Mouse (Mus musculus) gastrocnemius, adult 18-20 months (tissue): ENCODE data around the gene Ccnt2. TPM values are rescaled to one million over a fixed set of nuclear protein-coding genes. Genes with fewer than 3 reads are reported as not detected.
"Not testable (repeated sequence)": the region's sequence is repeated elsewhere in the genome, so short reads cannot be mapped to it uniquely, and the experiment has no call there.

Experiments
- DNase-seq: peaks from one replicate; pipeline ENCODE4 v3.0.0; 2021; ENCODE audit warnings: low spot score
- long read RNA-seq, 2 experiments: library from polyadenylated mRNA; stranded (forward); transcript quantifications; one replicate each; pipeline ENCODE4 v2.0.0; 2021
- total RNA-seq, 2 experiments: library from RNA; stranded (reverse); gene quantifications; 2 replicates each; pipeline ENCODE4 v1.2.3; 2021

The Ccnt2 gene
- 10 to 100 TPM; 16.4 to 16.7 TPM for total RNA-seq
- long read RNA-seq, experiment 1, full-length matches to known transcripts = 3 of 7 reads
- long read RNA-seq, experiment 1, partial matches to known transcripts = 0 of 7 reads
- long read RNA-seq, experiment 1, other reads (novel, unspliced or antisense) = 4 of 7 reads
- long read RNA-seq, experiment 2, full-length matches to known transcripts = 5 of 15 reads
- long read RNA-seq, experiment 2, partial matches to known transcripts = 1 of 15 reads
- long read RNA-seq, experiment 2, other reads (novel, unspliced or antisense) = 9 of 15 reads

DNA sequence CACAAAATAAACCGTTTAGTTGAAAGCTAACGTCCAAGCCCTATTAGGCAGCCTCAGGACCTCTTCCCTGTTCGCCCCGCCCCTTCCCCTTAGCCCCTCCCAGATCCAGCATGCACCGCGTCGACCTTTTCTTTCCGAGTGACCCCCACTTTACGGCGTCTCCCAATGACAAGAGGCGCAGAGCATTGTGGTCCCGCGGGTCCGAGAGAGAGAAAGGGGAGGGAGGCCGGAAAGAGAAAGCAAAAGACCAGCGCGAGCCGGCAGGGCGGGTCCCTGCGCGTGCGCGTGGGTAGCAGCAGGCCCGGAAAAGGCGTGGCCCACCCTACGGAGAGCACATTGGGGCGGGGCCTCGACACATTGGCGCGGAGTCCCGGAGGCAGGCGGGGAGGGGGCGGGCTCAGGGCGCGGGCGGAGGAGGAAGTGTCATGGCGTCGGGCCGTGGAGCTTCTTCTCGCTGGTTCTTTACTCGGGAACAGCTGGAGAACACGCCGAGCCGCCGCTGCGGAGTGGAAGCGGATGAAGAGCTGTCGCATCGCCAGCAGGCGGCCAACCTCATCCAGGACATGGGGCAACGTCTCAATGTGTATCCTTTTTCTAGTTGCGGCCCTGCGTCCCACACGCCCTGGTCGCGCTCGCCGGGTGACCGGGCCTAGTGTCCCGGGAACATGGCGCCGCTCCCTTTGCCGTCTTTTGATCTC is at the start of gene Ccnt2:
Gene Ccnt2 (plus strand): TSS at position 362 of the 698 bp plus-strand sequence.
- peak; percentile 98 for DNase-seq

- DNase-seq = no peak
These were observed 44.9 kb upstream of the Ccnt2 start, which contains the start of gene Acmsd for GRCm38 (mm10) chr1:127729096-127729495. Acmsd (plus strand) TSS chr1:127729413.

DNA sequence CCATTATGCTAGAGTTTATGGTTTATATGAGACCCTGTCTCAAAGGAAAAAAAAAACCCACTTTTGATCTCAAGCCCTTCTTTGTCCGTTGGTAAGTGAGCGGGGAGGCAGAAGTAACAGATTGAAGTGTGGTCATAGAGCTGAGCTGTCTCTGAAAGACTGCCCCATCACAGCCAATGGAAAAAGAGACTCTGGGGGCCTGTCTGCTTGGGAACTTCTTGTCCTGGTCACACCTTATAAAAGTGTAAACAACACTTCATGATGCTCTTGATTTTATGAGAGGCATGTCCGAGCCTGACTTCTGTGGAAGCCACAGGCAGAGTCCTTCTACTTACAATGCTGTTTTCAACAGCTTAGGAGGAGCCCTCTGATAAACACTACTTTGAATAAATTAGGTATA is 42.9 kb upstream of the Ccnt2 start:
- DNase-seq = no peak

DNA sequence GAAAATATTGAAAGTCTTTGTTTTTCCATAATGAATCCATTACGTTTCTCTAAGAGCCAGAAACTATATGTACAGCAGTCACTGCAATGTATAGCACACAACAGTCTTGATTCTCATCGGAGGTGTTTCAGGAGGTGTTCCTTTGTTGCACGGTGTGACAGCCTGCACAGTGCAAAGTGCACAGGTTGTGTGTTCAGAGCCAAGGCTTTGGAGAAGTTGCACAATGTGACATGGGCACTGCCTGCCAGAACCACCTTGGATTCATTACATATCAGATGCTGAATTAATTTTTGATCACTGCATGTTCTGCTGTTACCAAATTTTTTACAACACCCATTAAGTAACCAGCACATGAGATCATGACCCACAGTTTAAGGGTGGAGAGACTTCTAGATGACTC is 41.5 kb upstream of the Ccnt2 start:
- DNase-seq = no peak

DNA sequence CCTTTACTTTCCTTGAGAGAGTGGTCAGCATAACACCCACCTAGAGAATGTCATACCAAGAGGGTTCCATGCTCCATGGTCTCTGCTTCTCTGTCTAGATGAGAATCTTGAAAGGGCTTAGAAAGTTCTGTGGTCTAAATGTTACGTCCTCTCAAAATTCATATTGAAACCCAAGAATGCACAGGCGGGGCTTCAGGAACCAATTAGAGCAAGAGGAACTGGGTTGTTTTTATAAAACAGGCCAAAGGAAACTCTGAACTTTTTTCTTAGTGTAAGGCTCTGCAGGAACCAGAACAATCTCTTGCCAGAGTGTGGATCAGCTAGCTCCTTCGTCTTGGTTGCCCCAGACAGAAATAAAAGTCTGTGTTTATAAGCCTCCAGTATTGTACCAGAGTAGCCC is 41.1 kb upstream of the Ccnt2 start:
- no peak for DNase-seq

GRCm38 (mm10) chr1:127735356-127735755 is 38.6 kb upstream of the Ccnt2 start:
- DNase-seq = no peak

GRCm38 (mm10) chr1:127750401-127751102 is 23.4 kb upstream of the Ccnt2 start:
- DNase-seq = no peak

DNA sequence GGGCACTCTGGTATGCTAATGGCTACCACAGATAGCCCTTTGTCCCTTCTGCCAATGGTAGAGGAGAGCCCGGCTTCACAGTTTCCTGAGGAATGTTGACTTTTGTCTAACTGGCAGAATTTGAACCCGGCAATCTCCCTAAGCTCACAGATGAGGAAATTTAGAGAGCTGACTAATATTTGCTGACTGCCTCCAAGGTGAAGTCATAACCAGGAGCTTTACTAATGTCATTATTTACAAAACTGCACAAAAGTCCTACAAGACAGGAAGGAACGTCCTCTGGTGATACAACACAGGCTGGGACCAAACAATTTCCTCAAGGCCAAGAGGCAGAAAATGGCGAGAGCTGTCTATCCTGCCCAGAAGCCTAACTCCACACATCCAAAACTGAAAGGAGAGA is 18.2 kb upstream of the Ccnt2 start:
- DNase-seq = no peak

GRCm38 (mm10) chr1:127756331-127757163 is 17.4 kb upstream of the Ccnt2 start:
- no peak for DNase-seq

DNA sequence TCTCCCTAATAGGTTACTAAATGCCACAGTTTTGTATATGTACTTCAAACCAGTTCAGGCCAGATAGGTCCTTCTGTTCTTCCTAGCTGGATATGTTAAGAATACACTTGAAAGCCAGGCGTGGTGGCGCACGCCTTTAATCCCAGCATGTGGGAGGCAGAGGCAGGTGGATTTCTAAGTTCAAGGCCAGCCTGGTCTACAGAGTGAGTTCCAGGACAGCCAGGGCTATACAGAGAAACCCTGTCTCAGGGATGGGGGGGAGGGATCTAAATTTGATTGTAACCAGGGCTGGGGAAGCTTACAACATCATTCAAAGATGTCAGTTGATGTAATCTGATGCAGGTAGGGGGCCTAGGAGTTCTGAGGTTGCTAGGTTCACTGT is 16.8 kb upstream of the Ccnt2 start:
- not testable (repeated sequence) for DNase-seq

DNA sequence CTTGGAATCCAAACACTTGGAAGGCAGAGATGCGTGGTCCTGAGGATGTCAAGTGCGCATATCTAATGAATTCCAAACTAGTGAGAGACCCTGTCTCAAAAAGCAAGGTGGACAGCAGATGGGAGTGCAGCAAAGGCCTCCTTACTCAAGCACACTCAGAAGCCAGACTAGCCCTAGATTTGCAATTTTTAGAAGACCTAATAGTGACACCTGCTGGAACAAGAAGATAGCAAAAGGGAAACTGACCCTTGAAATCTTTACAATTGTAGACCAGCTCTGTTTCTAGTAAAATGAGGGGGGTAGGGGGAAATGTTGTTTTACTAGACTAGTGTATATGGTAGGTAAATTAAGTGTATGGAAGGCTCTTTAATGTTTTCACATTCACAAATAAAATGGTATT is 8.5 kb upstream of the Ccnt2 start:
- no peak for DNase-seq

DNA sequence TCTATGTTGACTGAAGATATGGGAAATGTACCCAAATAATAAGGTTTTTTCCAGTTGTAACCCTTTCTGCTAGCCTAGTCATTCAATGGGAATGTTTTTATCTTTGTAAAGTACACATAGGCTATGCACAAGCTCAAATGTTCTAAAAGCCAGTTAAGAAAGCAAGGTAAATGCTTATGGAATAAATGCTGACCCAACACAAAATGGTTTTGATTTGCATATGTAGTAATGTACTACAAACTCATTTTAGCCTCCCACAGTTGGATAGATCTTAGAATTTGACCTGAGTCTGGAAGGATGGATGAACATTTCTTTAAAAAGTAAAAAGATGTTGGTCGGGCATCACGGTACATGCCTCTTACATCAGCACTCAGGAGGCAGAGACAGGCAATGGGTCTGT is 7.2 kb upstream of the Ccnt2 start:
- no peak for DNase-seq

- DNase-seq = no peak
These were observed 664 bp upstream of the Ccnt2 start for GRCm38 (mm10) chr1:127773198-127773802.

DNA sequence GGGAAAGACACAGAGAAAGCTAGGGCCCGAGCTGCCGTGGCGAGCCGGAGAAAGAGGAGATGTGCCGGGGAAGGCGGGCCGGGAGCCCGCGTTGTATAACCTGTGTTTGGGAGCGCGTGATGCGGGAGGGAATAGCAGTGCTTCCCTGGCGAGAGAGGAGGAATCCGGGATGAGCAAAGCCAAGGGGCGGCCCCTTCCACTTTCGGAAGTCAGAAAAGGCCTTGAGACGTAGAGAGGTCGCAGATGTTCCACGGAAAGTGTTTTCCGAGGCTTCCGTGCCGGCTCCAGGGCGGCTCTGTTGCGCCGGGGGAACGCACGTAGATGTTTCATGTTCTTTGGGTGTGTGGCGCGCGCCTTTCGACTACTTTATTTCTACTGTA is 527 bp downstream of the Ccnt2 start:
- DNase-seq = peak; percentile 70

GRCm38 (mm10) chr1:127775206-127775720 is 1.3 kb downstream of the Ccnt2 start:
- DNase-seq = no peak

GRCm38 (mm10) chr1:127776246-127776645 is 2.3 kb downstream of the Ccnt2 start:
- no peak for DNase-seq

DNA sequence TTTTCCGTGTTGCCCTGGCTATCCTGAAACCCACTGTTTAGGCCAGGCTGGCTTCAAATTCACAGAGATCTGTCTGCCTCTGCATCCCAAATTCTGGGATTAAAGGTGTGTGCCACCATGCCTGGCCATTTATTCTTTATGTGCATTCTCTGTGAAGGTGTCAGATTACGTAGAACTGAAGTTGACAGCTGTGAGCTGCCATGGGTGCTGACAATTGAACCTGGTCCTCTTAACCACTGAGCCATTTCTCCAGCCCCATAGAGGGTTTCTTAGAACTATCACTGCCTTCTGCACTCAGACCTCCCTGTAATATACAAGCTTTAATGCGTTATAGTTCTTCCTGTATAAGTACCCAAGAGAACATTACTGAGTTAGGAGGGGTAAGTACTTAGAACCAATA is 4.6 kb downstream of the Ccnt2 start:
- no peak for DNase-seq

DNA sequence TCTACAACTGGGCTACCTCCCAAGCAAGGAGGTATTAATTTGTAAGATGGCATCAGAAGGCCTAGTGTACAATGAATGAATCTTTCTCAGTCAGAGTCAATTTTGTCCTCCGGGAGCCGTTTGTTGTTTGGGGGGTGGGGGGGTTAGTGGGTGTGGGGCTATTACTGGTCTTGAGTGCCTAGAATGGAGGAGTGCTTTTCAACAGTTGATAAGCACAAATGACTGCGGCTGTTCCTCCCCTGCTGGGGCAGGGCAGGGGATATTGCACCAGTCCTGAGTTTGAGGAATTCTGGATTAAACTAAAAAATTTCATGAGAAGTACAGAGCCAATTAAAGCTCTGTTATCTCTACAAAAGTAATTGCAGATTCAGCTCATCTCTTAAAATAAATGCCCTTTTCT is 6.2 kb downstream of the Ccnt2 start:
- no peak for DNase-seq

DNA sequence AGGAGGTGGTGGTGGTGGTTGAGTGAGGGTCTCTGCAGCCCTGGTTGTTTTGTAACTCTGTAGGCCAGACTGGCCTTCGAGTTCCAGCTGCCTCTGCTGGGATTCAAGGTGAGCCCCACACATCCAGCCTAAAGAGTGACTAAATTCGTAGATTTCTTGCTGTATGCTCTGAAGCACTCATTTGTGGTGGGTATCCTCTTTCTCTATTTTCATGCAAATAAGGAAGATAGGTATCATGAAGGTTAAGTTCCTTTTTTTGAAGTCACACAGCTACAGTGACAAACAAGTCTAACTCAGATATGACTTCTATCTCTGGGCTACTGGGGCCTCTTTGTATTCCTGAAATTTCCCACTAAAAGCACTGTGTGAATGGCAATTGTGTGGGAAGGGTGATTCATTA is 6.9 kb downstream of the Ccnt2 start:
- no peak for DNase-seq

DNA sequence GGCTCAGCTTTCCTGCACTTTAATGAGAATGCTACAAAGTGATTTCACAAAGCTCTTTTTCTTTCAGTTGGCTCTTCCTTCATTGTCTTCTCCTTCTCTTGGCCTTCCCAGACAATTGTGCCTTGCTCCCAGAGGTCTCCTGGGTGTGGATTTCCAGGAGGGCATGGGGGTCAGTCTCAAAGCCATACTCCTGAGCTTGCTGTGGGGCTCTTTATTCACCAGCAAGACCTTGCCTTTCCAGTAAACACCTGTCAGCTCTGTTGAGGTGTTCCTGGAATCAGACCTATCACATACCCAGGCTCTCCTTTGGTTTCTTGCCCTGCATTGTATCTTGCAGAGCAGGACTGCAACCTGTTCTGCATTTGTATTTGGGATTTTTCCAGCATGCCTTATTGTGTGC is 9.9 kb downstream of the Ccnt2 start:
- DNase-seq = no peak

DNA sequence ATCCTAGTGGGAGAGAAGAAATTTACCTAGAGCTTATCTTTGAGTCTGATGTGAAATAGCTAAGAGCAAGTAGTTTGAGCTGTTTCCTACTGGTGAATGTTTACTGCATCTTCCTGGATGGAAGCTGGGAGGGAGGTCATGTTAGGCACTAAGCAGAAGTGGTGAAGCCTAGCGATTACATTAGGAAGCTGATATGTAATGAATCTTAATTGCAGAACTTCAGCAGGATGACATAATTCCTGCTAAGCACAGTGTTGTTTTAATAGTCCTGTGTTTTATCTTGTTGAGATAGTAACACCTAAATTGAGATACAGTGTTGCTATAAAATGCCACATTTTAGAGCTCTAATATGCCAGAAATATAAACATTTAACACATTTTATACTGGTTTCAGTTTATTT is 11.9 kb downstream of the Ccnt2 start:
- DNase-seq = no peak
